Comparison of ENCODE assay signal across 10 mouse cellular contexts in genomic region chr7:25835188-25835891, GRCm38 (mm10). TPM values are rescaled to one million over a fixed set of nuclear protein-coding genes. Genes with fewer than 3 reads are reported as not detected.
A peak's percentile ranks its signal among the peaks of the same experiment; 100 is the strongest.
DNase-seq lines count a peak whose midpoint lies in the region; ATAC-seq and TF ChIP-seq lines count a peak whose summit lies in the region.
"Had no signal": no experiment of that assay in that cellular context is flagged by ENCODE, and none has a peak within 500 bp of the region (broad histone marks: within the 10 kb centered on the region; RNA-seq: fewer than 3 reads in every experiment).

No protein-coding gene starts in this region.

- no peak overlapping the region for H3K27ac ChIP-seq in kidney, adult 2 months (ENCODE audit: insufficient read depth, low read depth, low read length)
- peak overlapping the region; percentile 40; the same call in 1 of the 2 replicates for H3K27ac ChIP-seq in lung, postnatal 0 days (ENCODE audit: low read length)
- no peak overlapping the region for H3K27ac ChIP-seq in hindbrain, embryonic 12.5 days
- H3K27ac ChIP-seq: limb, embryonic 15.5 days had no signal

- no peak for TF ChIP-seq POLR2A in kidney, adult 2 months (IDR thresholded peaks at IDR 0.05; ENCODE audit: low read depth, low read length)

- H3K4me3 ChIP-seq in kidney, adult 2 months (ENCODE audit: insufficient read depth, low read depth, low read length): no peak overlapping the region
- no peak overlapping the region for H3K4me3 ChIP-seq in lung, postnatal 0 days (ENCODE audit: low read depth, low read length)
- no peak overlapping the region for H3K4me3 ChIP-seq in hindbrain, embryonic 12.5 days
- H3K4me3 ChIP-seq: limb, embryonic 15.5 days; myocyte had no signal

- no peak overlapping the region for H3K9ac ChIP-seq in lung, postnatal 0 days (replicated peaks; ENCODE audit: low read depth)
- H3K9ac ChIP-seq in hindbrain, embryonic 12.5 days: no peak overlapping the region
- H3K9ac ChIP-seq: limb, embryonic 15.5 days had no signal

- DNase-seq in kidney, adult 2 months: peak; percentile 39
- no peak for DNase-seq in kidney, adult 9 months
- peak; percentile 62 for DNase-seq in lung, postnatal 0 days (ENCODE audit: low spot score)
- peak; percentile 57 for DNase-seq in thymus, postnatal 0 days (ENCODE audit: low spot score)
- DNase-seq in left cerebral cortex, adult 8-10 months (ENCODE audit: low spot score in 2 of 2): no peak
- no peak for DNase-seq in frontal cortex, postnatal 25 days (ENCODE audit: low spot score in 2 of 2)

- no peaks in the 10 kb centered on the region for H3K36me3 ChIP-seq in kidney, adult 2 months (ENCODE audit: control insufficient read depth, insufficient read depth, low read length)
- no peaks in the 10 kb centered on the region for H3K36me3 ChIP-seq in lung, postnatal 0 days (ENCODE audit: insufficient read depth, low read length)
- H3K36me3 ChIP-seq in hindbrain, embryonic 12.5 days: no peaks in the 10 kb centered on the region
- H3K36me3 ChIP-seq: limb, embryonic 15.5 days had no signal

- no peak for TF ChIP-seq CTCF in kidney, adult 2 months (conservative IDR thresholded peaks at IDR 0.05; ENCODE audit: insufficient read depth, insufficient read length, low read depth, low read length)
- no peak for TF ChIP-seq CTCF in lung, postnatal 0 days (IDR thresholded peaks at IDR 0.05)

- no peaks in the 10 kb centered on the region for H3K27me3 ChIP-seq in kidney, adult 2 months (replicated peaks; ENCODE audit: control insufficient read depth, insufficient read depth, low read length)
- no peaks in the 10 kb centered on the region for H3K27me3 ChIP-seq in lung, postnatal 0 days (replicated peaks; ENCODE audit: insufficient read depth, low read length)
- no peaks in the 10 kb centered on the region for H3K27me3 ChIP-seq in hindbrain, embryonic 12.5 days
- H3K27me3 ChIP-seq: limb, embryonic 15.5 days had no signal

- peak; percentile 62 for ATAC-seq in common myeloid progenitor, adult 5-6 weeks (replicated peaks; ENCODE audit: low read depth, poor library complexity, severe bottlenecking)
- ATAC-seq in lung, postnatal 0 days: peak; percentile 74
- no peak for ATAC-seq in hindbrain, embryonic 12.5 days (ENCODE audit: low FRiP score)

- 43% methylated on average over 10 of the region's 10 CpGs for WGBS in kidney, adult 2 months
- 40% methylated on average over 10 of the region's 10 CpGs for WGBS in lung, postnatal 0 days
- WGBS in hindbrain, embryonic 12.5 days: 79% methylated on average over 10 of the region's 10 CpGs

- TF ChIP-seq EP300 in lung, postnatal 0 days (IDR thresholded peaks at IDR 0.05): peak; percentile 76

- H3K9me3 ChIP-seq in lung, postnatal 0 days (ENCODE audit: low read length): no peaks in the 10 kb centered on the region
- H3K9me3 ChIP-seq in hindbrain, embryonic 12.5 days (replicated peaks): no peaks in the 10 kb centered on the region
- H3K9me3 ChIP-seq: limb, embryonic 15.5 days had no signal

- no peak overlapping the region for H3K4me2 ChIP-seq in lung, postnatal 0 days (replicated peaks; ENCODE audit: low read depth, low read length)
- no peak overlapping the region for H3K4me2 ChIP-seq in hindbrain, embryonic 12.5 days (replicated peaks)
- H3K4me2 ChIP-seq: limb, embryonic 15.5 days had no signal

- peaks cover 16% of the 10 kb centered on the region; the same call in 1 of the 2 replicates for H3K4me1 ChIP-seq in kidney, adult 2 months (ENCODE audit: control insufficient read depth, insufficient read depth, low read length)
- peaks cover 10% of the 10 kb centered on the region; the same call in 1 of the 2 replicates for H3K4me1 ChIP-seq in lung, postnatal 0 days (ENCODE audit: insufficient read depth, low read depth, low read length)
- no peaks in the 10 kb centered on the region for H3K4me1 ChIP-seq in hindbrain, embryonic 12.5 days

RNA-seq across cellular contexts. Expression of gene Cyp2s1, which starts 18.6 kb away (rescaled TPM):
- 22.1 and 26.2 TPM in 2 replicates for polyA plus RNA-seq in kidney, adult 2 months (2012; rRNA removed)
- 0.27 and 0.29 TPM in 2 replicates for total RNA-seq in common myeloid progenitor, adult 5-6 weeks (2017)
- polyA plus RNA-seq in lung, postnatal 0 days (2015; fragmentation: Nextera tagmentation; extraction: Ambion mirVana): 51.9 and 53.1 TPM in 2 replicates
- 0.51 and 0.54 TPM in 2 replicates for polyA plus RNA-seq in thymus, postnatal 0 days (2015; fragmentation: Nextera tagmentation; extraction: Ambion mirVana)
- polyA plus RNA-seq in hindbrain, embryonic 12.5 days (2016; fragmentation: Nextera tagmentation; extraction: Ambion mirVana): 1.8 TPM in 2 replicates
- total RNA-seq in left cerebral cortex, adult 8-10 months (2022): 1 to 10 TPM; 4.3 to 5.1 (median 4.9) TPM

RNA-seq across cellular contexts. Expression of gene Axl, which starts 46.8 kb away (rescaled TPM):
- 31.0 and 36.1 TPM in 2 replicates for polyA plus RNA-seq in kidney, adult 2 months (2012; rRNA removed)
- total RNA-seq in common myeloid progenitor, adult 5-6 weeks (2017): 0.96 and 4.0 TPM in 2 replicates
- 74.6 and 81.6 TPM in 2 replicates for polyA plus RNA-seq in lung, postnatal 0 days (2015; fragmentation: Nextera tagmentation; extraction: Ambion mirVana)
- polyA plus RNA-seq in thymus, postnatal 0 days (2015; fragmentation: Nextera tagmentation; extraction: Ambion mirVana): 26.9 and 29.4 TPM in 2 replicates
- polyA plus RNA-seq in hindbrain, embryonic 12.5 days (2016; fragmentation: Nextera tagmentation; extraction: Ambion mirVana): 36.6 and 40.8 TPM in 2 replicates
- 10 to 100 TPM; 37.9 to 58.3 (median 45.8) TPM for total RNA-seq in left cerebral cortex, adult 8-10 months (2022)

Comparison
In these comparisons a context has a peak if more than half of its experiments do, and no peak if none do; other contexts are left out.
1. DNase-seq: peak in kidney, adult 2 months (single experiment), lung, postnatal 0 days (single experiment) and thymus, postnatal 0 days (single experiment); none in kidney, adult 9 months (single experiment), left cerebral cortex, adult 8-10 months (0 of 2) and frontal cortex, postnatal 25 days (0 of 2).